Mouse (Mus musculus) heart, adult 9 months (tissue): ENCODE results near the gene Ptpra.
"Not testable (repeated sequence)": the region's sequence is repeated elsewhere in the genome, so short reads cannot be mapped to it uniquely, and the experiment has no call there.

Source experiments
- DNase-seq, 2 experiments: peaks; one replicate each; pipeline ENCODE4 v3.0.0; 2022; ENCODE audit warnings: low spot score in 2 of 2

The Ptpra gene

GRCm38 (mm10) chr2:130488600-130488999 lies 38.5 kb downstream of the Ptpra start:
- peak in 1 of 2 experiments; percentile 48 for DNase-seq

GRCm38 (mm10) chr2:130491162-130491561 lies 41.1 kb downstream of the Ptpra start:
- no peak for DNase-seq

- peak; percentile 52 for DNase-seq
Measured at GRCm38 (mm10) chr2:130491587-130491986, 41.5 kb downstream of the Ptpra start.

- not testable (repeated sequence) for DNase-seq
Measured at GRCm38 (mm10) chr2:130495114-130495513, 45.0 kb downstream of the Ptpra start.

- peak; percentile 47 to 59 for DNase-seq
Measured at GRCm38 (mm10) chr2:130496037-130496436, 46.0 kb downstream of the Ptpra start.

- DNase-seq: no peak
Measured at GRCm38 (mm10) chr2:130496931-130497330, 46.9 kb downstream of the Ptpra start.

- DNase-seq: no peak
Measured at GRCm38 (mm10) chr2:130499546-130499945, 49.5 kb downstream of the Ptpra start.

GRCm38 (mm10) chr2:130501556-130501955 lies 51.5 kb downstream of the Ptpra start:
- no peak for DNase-seq

GRCm38 (mm10) chr2:130511616-130512015 lies 61.5 kb downstream of the Ptpra start:
- DNase-seq: not testable (repeated sequence)

GRCm38 (mm10) chr2:130513907-130514306 lies 63.8 kb downstream of the Ptpra start:
- DNase-seq: no peak

- DNase-seq: no peak
Measured at GRCm38 (mm10) chr2:130515791-130516190, 65.7 kb downstream of the Ptpra start.

GRCm38 (mm10) chr2:130521927-130522326 lies 71.8 kb downstream of the Ptpra start:
- DNase-seq: no peak

- DNase-seq: not testable (repeated sequence)
Measured at GRCm38 (mm10) chr2:130525480-130525879, 75.4 kb downstream of the Ptpra start.

GRCm38 (mm10) chr2:130528457-130528856 lies 78.4 kb downstream of the Ptpra start:
- DNase-seq: no peak

- no peak for DNase-seq
Measured at GRCm38 (mm10) chr2:130529290-130529689, 79.2 kb downstream of the Ptpra start.

GRCm38 (mm10) chr2:130529925-130530324 lies 79.8 kb downstream of the Ptpra start:
- DNase-seq: no peak

- DNase-seq: no peak
Measured at GRCm38 (mm10) chr2:130532201-130532600, 82.1 kb downstream of the Ptpra start.

GRCm38 (mm10) chr2:130535017-130535416 lies 84.9 kb downstream of the Ptpra start:
- DNase-seq: no peak

- DNase-seq: no peak
Measured at GRCm38 (mm10) chr2:130536890-130537289, 86.8 kb downstream of the Ptpra start.

- DNase-seq: no peak
Measured at GRCm38 (mm10) chr2:130538876-130539546, 88.9 kb downstream of the Ptpra start.

- DNase-seq: no peak
Measured at GRCm38 (mm10) chr2:130540266-130540665, 90.2 kb downstream of the Ptpra start.

- DNase-seq: no peak
Measured at GRCm38 (mm10) chr2:130546957-130547356, 96.9 kb downstream of the Ptpra start.

- no peak for DNase-seq
Measured at GRCm38 (mm10) chr2:130554841-130555240, 104.8 kb downstream of the Ptpra start.

GRCm38 (mm10) chr2:130556292-130556691 lies 106.2 kb downstream of the Ptpra start:
- DNase-seq: no peak
